Mouse (Mus musculus) heart, adult 2 months (tissue): ENCODE results near the gene Zg16. TPM values are rescaled to one million over a fixed set of nuclear protein-coding genes. Genes with fewer than 3 reads are reported as not detected.

Source experiments
- DNase-seq, 2 experiments: peaks; one replicate each; pipeline ENCODE4 v3.0.0; 2021
- H3K27ac ChIP-seq: fragments of 200-600 bp; 2 replicates; pipeline ENCODE4 v1.8.1; 2022
- H3K27me3 ChIP-seq: fragments of 200-500 bp; 2 replicates; pipeline ENCODE4 v1.6.1; 2012; ENCODE audit warnings: mild to moderate bottlenecking, low read length, inconsistent platforms, mixed read lengths; ENCODE audit not compliant: control insufficient read depth, insufficient read depth
- H3K36me3 ChIP-seq: fragments of 200-500 bp; 2 replicates; pipeline ENCODE4 v1.6.1; 2012; ENCODE audit warnings: low read length, inconsistent platforms; ENCODE audit not compliant: control insufficient read depth, insufficient read depth
- H3K4me1 ChIP-seq: fragments of 200-500 bp; 2 replicates; pipeline ENCODE4 v1.6.1; 2011; ENCODE audit warnings: low read length; ENCODE audit not compliant: control insufficient read depth, insufficient read depth
- H3K4me3 ChIP-seq: fragments of 200-600 bp; 2 replicates; pipeline ENCODE4 v1.8.1; 2022
- H3K79me2 ChIP-seq: fragments of 200-500 bp; replicated peaks from 2 replicates; pipeline ENCODE4 v1.6.1; 2012; ENCODE audit warnings: mild to moderate bottlenecking, inconsistent platforms, low read length, moderate library complexity, mixed read lengths; ENCODE audit not compliant: control insufficient read depth, insufficient read depth
- H3K9ac ChIP-seq: fragments of 200-500 bp; 2 replicates; pipeline ENCODE4 v1.6.1; 2012; ENCODE audit warnings: low read depth, mild to moderate bottlenecking, control low read depth, inconsistent platforms, low read length, mixed read lengths
- CTCF ChIP-seq: fragments of 200-600 bp; IDR thresholded peaks from 2 replicates; pipeline ENCODE4 v1.8.1; 2022; ENCODE audit warnings: antibody characterized with exemption, mild to moderate bottlenecking, moderate library complexity
- EP300 ChIP-seq: fragments of 200-500 bp; IDR thresholded peaks from 2 replicates; pipeline ENCODE4 v1.6.1; 2011; ENCODE audit warnings: low read depth, low read length, control low read depth; ENCODE audit not compliant: insufficient read depth
- POLR2A ChIP-seq: fragments of 200-500 bp; IDR thresholded peaks from 2 replicates; pipeline ENCODE4 v1.6.1; 2011; ENCODE audit warnings: mild to moderate bottlenecking, low read depth, low read length, control low read depth; ENCODE audit not compliant: insufficient read depth
- WGBS: fragments of 180-500 bp; shearing (Covaris S2); methylation state at CpG from one replicate; pipeline ENCODE4 v1.1.7; 2018; 5-methylcytosine and 5-hydroxymethylcytosine counted together
- intact Hi-C: fragments of 180-260 bp; cut with DNase I; formaldehyde crosslinking; loops from one replicate; pipeline ENCODE4 v1.15.1; 2025
- microRNA-seq, 2 experiments: library from miRNA; unstranded; fragments of <30 nt; microRNA quantifications; one replicate each; pipeline ENCODE4 v1.2.0; 2021
- polyA plus RNA-seq: library from polyadenylated mRNA; depleted of rRNA; stranded (reverse); fragments of >200 nt; gene quantifications from 2 replicates; pipeline ENCODE4 v1.2.3, GENCODE M21; 2012; rRNA removed
- total RNA-seq, 2 experiments: library from RNA; stranded (reverse); gene quantifications; 2 replicates each; pipeline ENCODE4 v1.2.3; 2021

Zg16 gene
- total and polyA plus RNA-seq, 3 experiments: not detected

DNA sequence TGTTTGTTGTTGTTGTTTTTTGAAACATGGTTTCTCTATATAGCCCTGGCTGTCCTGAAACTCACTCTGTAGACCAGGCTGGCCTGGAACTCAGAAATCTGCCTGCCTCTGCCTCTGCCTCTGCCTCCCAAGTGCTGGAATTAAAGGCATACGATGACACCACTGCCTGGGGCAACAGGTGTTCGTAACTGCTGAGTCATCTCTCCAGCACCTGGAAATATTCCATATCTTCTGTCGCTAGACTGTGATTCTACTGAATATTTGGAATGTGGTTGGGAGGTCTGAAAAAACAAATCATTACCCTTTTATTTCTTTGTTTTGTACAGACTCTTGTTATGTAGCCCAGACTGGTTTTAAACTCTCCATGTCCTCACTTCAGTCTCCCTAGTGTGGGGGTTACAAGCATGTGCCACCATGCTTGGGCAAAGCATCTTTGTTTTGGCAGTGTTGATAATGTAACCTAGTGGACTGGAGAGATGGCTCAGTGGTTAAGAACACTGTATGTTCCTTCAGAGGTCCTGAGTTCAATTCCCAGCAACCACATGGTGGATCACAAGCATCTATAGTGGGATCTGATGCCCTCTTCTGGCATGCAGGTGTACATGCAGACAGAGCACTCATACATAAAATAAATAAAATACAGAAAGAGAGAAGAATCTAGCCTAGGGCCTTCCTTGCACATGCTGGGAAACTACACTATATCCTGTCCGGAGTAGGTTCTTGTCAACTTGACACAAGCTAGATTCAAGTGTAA lies 82.8 kb downstream of the Zg16 start:
- DNase-seq: no peak
- H3K36me3 ChIP-seq: peaks cover 4% of the 10 kb centered on the region; the same call in 1 of the 2 replicates
- no peak overlapping the region for H3K4me3 ChIP-seq
- TF ChIP-seq POLR2A (no peak), CTCF (peak; percentile 52), EP300 (no peak)
- H3K4me1 ChIP-seq: peaks cover 13% of the 10 kb centered on the region
- H3K9ac ChIP-seq: no peak overlapping the region
- intact Hi-C loops: no loop called here
- H3K27ac ChIP-seq: no peak overlapping the region
- H3K27me3 ChIP-seq: no peaks in the 10 kb centered on the region
- WGBS: 83% methylated on average over 4 of the region's 4 CpGs
- H3K79me2 ChIP-seq: no peaks in the 10 kb centered on the region

- DNase-seq: no peak
- H3K4me1 ChIP-seq: peaks cover 8% of the 10 kb centered on the region
- intact Hi-C loops: no loop called here
- peaks cover 4% of the 10 kb centered on the region; the same call in 1 of the 2 replicates for H3K36me3 ChIP-seq
- H3K79me2 ChIP-seq: no peaks in the 10 kb centered on the region
- no peak overlapping the region for H3K4me3 ChIP-seq
- WGBS: 76% methylated on average over 5 of the region's 5 CpGs
- no peak for TF ChIP-seq EP300
- TF ChIP-seq CTCF: no peak
- TF ChIP-seq POLR2A: no peak
- H3K9ac ChIP-seq: no peak overlapping the region
- no peak overlapping the region for H3K27ac ChIP-seq
- no peaks in the 10 kb centered on the region for H3K27me3 ChIP-seq
These were observed 83.5 kb downstream of the Zg16 start for GRCm38 (mm10) chr7:127003620-127004019.

Small RNA genes lying within 50 kb of the gene (microRNA-seq; reads per million reads assigned to microRNA genes)
- gene Gm44343: 0 reads per million in 2 experiments

Other genes starting within 250 kb of the Zg16 start
- not detected for gene Doc2a, start 239.9 kb downstream of the Zg16 start, total RNA-seq
- not detected in 2 replicates for gene Doc2a, start 239.9 kb downstream of the Zg16 start, polyA plus RNA-seq
- 1 to 10 TPM; 5.7 to 6.3 TPM for gene Hirip3, start 225.4 kb downstream of the Zg16 start, total RNA-seq
- gene Hirip3, start 225.4 kb downstream of the Zg16 start, polyA plus RNA-seq: 3.6 and 4.4 TPM in 2 replicates
- 10 to 100 TPM; 16.8 to 18.3 TPM for gene Ino80e, start 225.0 kb downstream of the Zg16 start, total RNA-seq
- gene Ino80e, start 225.0 kb downstream of the Zg16 start, polyA plus RNA-seq: 25.9 and 29.6 TPM in 2 replicates
- gene Taok2, start 202.6 kb downstream of the Zg16 start, total RNA-seq: 10 to 100 TPM; 37.4 to 39.8 TPM
- 43.1 and 44.7 TPM in 2 replicates for gene Taok2, start 202.6 kb downstream of the Zg16 start, polyA plus RNA-seq
- 10 to 100 TPM in 1 of 2 experiments, 1 to 10 TPM in 1; 8.6 to 12.0 TPM for gene Tmem219, start 164.4 kb downstream of the Zg16 start, total RNA-seq
- gene Tmem219, start 164.4 kb downstream of the Zg16 start, polyA plus RNA-seq: 27.1 and 33.6 TPM in 2 replicates
- 1 to 10 TPM; 6.7 TPM for gene Kctd13, start 158.4 kb downstream of the Zg16 start, total RNA-seq
- gene Kctd13, start 158.4 kb downstream of the Zg16 start, polyA plus RNA-seq: 12.7 and 13.7 TPM in 2 replicates
- not detected for gene Asphd1, start 137.7 kb downstream of the Zg16 start, total RNA-seq
- 0.08 and 0.29 TPM in 2 replicates for gene Asphd1, start 137.7 kb downstream of the Zg16 start, polyA plus RNA-seq
- 1 to 10 TPM; 5.6 to 6.1 TPM for gene Sez6l2, start 136.8 kb downstream of the Zg16 start, total RNA-seq
- 5.0 and 5.4 TPM in 2 replicates for gene Sez6l2, start 136.8 kb downstream of the Zg16 start, polyA plus RNA-seq
- gene Cdipt, start 111.4 kb downstream of the Zg16 start, total RNA-seq: 10 to 100 TPM; 44.4 to 45.9 TPM
- gene Cdipt, start 111.4 kb downstream of the Zg16 start, polyA plus RNA-seq: 133 and 170 TPM in 2 replicates
- under 1 TPM in 1 of 2 experiments, not detected in 1; 0.39 TPM for gene Cdiptos, start 111.2 kb downstream of the Zg16 start, total RNA-seq
- 2.0 and 2.5 TPM in 2 replicates for gene Cdiptos, start 111.2 kb downstream of the Zg16 start, polyA plus RNA-seq
- gene Mvp, start 72.7 kb downstream of the Zg16 start, total RNA-seq: 10 to 100 TPM; 50.4 to 59.1 TPM
- gene Mvp, start 72.7 kb downstream of the Zg16 start, polyA plus RNA-seq: 48.8 and 50.7 TPM in 2 replicates
- not detected for gene Pagr1b, start 70.8 kb downstream of the Zg16 start, total RNA-seq
- not detected in 2 replicates for gene Pagr1b, start 70.8 kb downstream of the Zg16 start, polyA plus RNA-seq
- gene Pagr1a, start 70.0 kb downstream of the Zg16 start, total RNA-seq: 10 to 100 TPM; 12.8 to 21.4 TPM
- 3.6 and 4.3 TPM in 2 replicates for gene Pagr1a, start 70.0 kb downstream of the Zg16 start, polyA plus RNA-seq
- 10 to 100 TPM; 15.9 to 25.8 TPM for gene Gm42742, start 66.2 kb downstream of the Zg16 start, total RNA-seq
- 21.7 and 24.3 TPM in 2 replicates for gene Gm42742, start 66.2 kb downstream of the Zg16 start, polyA plus RNA-seq
- gene Prrt2, start 66.1 kb downstream of the Zg16 start, total RNA-seq: under 1 TPM; 0.63 to 0.77 TPM
- 5.7 and 8.0 TPM in 2 replicates for gene Prrt2, start 66.1 kb downstream of the Zg16 start, polyA plus RNA-seq
- gene Maz, start 60.3 kb downstream of the Zg16 start, total RNA-seq: 10 to 100 TPM; 56.5 to 59.8 TPM
- gene Maz, start 60.3 kb downstream of the Zg16 start, polyA plus RNA-seq: 53.7 and 57.1 TPM in 2 replicates
- gene Kif22, start 44.9 kb downstream of the Zg16 start, total RNA-seq: under 1 TPM; 0.65 to 0.84 TPM
- 0.39 and 0.59 TPM in 2 replicates for gene Kif22, start 44.9 kb downstream of the Zg16 start, polyA plus RNA-seq
- 1 to 10 TPM; 1.5 to 2.1 TPM for gene AI467606, start 4.0 kb upstream of the Zg16 start, total RNA-seq
- gene AI467606, start 4.0 kb upstream of the Zg16 start, polyA plus RNA-seq: 2.7 and 4.7 TPM in 2 replicates
- gene Qprt, start 34.9 kb upstream of the Zg16 start, total RNA-seq: not detected
- gene Qprt, start 34.9 kb upstream of the Zg16 start, polyA plus RNA-seq: 0.25 and 0.32 TPM in 2 replicates
- gene Spn, start 50.5 kb upstream of the Zg16 start, total RNA-seq: under 1 TPM; 0.78 to 0.80 TPM
- gene Spn, start 50.5 kb upstream of the Zg16 start, polyA plus RNA-seq: 1.1 and 2.9 TPM in 2 replicates
- 10 to 100 TPM; 33.4 to 35.2 TPM for gene Cd2bp2, start 108.7 kb upstream of the Zg16 start, total RNA-seq
- 18.2 and 26.9 TPM in 2 replicates for gene Cd2bp2, start 108.7 kb upstream of the Zg16 start, polyA plus RNA-seq
- 10 to 100 TPM; 20.5 to 22.0 TPM for gene Tbc1d10b, start 121.1 kb upstream of the Zg16 start, total RNA-seq
- 13.6 and 17.4 TPM in 2 replicates for gene Tbc1d10b, start 121.1 kb upstream of the Zg16 start, polyA plus RNA-seq
- gene Mylpf, start 121.6 kb upstream of the Zg16 start, total RNA-seq: 1 to 10 TPM; 3.5 TPM
- gene Mylpf, start 121.6 kb upstream of the Zg16 start, polyA plus RNA-seq: 0.74 and 1.1 TPM in 2 replicates
- gene Zfp553, start 145.7 kb upstream of the Zg16 start, total RNA-seq: 1 to 10 TPM; 6.0 to 6.3 TPM
- gene Zfp553, start 145.7 kb upstream of the Zg16 start, polyA plus RNA-seq: 5.0 and 6.5 TPM in 2 replicates
- gene Sept1, start 145.8 kb upstream of the Zg16 start, total RNA-seq: 1 to 10 TPM; 2.5 to 4.7 TPM
- 6.2 and 13.0 TPM in 2 replicates for gene Sept1, start 145.8 kb upstream of the Zg16 start, polyA plus RNA-seq
- 10 to 100 TPM; 14.7 to 21.0 TPM for gene Zfp771, start 156.9 kb upstream of the Zg16 start, total RNA-seq
- gene Zfp771, start 156.9 kb upstream of the Zg16 start, polyA plus RNA-seq: 16.9 and 30.0 TPM in 2 replicates
- gene Dctpp1, start 173.4 kb upstream of the Zg16 start, total RNA-seq: 10 to 100 TPM; 38.7 to 44.6 TPM
- 42.0 and 46.6 TPM in 2 replicates for gene Dctpp1, start 173.4 kb upstream of the Zg16 start, polyA plus RNA-seq
- 10 to 100 TPM; 27.2 to 32.9 TPM for gene Sephs2, start 186.7 kb upstream of the Zg16 start, total RNA-seq
- gene Sephs2, start 186.7 kb upstream of the Zg16 start, polyA plus RNA-seq: 14.8 and 22.5 TPM in 2 replicates
- 1 to 10 TPM; 1.7 to 2.3 TPM for gene Itgal, start 208.9 kb upstream of the Zg16 start, total RNA-seq
- 3.0 and 5.0 TPM in 2 replicates for gene Itgal, start 208.9 kb upstream of the Zg16 start, polyA plus RNA-seq